Mouse (Mus musculus) left cerebral cortex, postnatal 36 days (tissue): Measurements from ENCODE around the gene Plcb1. TPM values are rescaled to one million over a fixed set of nuclear protein-coding genes. Genes with fewer than 3 reads are reported as not detected.
"Not testable (repeated sequence)": the region's sequence is repeated elsewhere in the genome, so short reads cannot be mapped to it uniquely, and the experiment has no call there.

Source experiments
- DNase-seq, 2 experiments: peaks; one replicate each; pipeline ENCODE4 v3.0.0; 2021 to 2022; ENCODE audit warnings: low spot score in 2 of 2, mixed read lengths in 1 of 2
- intact Hi-C: fragments of 180-260 bp; cut with DNase I; formaldehyde crosslinking; loops from one replicate; pipeline ENCODE4 v1.15.1; 2025
- total RNA-seq, 2 experiments: library from RNA; stranded (reverse); gene quantifications; 2 replicates each; pipeline ENCODE4 v1.2.3; 2021

Gene Plcb1
- total RNA-seq, 2 experiments from 2014 or later: 186 to 196 TPM

DNA sequence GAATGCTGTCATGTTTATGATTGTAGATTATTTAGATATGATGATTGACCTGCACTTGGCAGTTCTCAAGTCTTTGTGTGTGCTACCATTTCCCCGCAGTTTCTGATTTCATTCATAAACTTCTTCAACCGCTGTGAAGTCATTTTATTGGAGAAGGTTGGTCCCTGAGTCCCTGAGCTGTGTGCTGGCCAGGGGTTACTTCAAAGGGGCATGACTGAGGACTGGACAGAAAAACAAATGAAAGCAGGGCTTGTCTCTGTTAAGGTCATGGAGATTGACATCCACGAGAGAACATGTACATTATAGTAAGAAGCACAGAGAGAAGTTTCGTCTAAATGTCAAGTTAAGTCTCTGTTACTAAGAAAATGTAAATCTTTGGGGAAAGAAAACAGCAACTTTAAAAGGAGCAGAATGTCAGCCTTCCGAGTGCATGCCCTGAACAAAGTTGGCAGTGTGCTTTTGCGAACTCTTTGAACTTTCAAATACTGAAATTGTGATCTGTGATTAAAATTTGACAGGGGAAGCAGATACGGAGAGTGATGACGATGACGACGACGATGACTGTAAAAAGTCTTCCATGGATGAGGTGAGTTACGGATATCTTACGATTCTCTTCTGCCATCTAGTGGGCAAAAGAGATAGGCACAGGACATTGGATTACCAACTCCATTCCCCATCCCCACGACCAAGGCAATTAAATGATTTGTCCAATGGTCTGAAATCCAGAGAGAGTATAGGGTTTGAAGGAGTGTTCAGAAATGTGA is 544.1 kb downstream of the Plcb1 start:
- intact Hi-C loops: loop anchor here (1.0 kb wide), 1 partner anchor 649 kb away; no protein-coding TSS in a partner anchor
- DNase-seq: peak; percentile 17 to 32

DNA sequence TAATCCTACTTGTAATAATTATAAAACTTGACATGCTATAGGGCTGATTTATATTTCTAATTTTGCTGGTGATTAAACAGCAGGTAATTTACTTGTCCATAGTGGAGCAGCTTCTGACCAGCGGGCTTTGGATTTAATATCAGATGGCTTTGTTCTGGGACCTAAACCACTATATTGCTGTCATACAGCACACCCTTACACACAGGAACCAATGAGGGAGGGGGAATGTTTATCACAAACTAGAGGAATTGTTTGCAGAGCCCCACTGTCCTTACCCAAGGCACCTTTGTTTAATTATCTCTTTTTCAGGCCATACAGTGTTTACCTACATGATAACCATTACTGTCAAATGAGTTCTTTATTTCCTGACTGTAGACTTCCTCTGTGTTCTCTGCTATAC is 546.0 kb downstream of the Plcb1 start:
- DNase-seq: no peak
- intact Hi-C loops: no loop called here

DNA sequence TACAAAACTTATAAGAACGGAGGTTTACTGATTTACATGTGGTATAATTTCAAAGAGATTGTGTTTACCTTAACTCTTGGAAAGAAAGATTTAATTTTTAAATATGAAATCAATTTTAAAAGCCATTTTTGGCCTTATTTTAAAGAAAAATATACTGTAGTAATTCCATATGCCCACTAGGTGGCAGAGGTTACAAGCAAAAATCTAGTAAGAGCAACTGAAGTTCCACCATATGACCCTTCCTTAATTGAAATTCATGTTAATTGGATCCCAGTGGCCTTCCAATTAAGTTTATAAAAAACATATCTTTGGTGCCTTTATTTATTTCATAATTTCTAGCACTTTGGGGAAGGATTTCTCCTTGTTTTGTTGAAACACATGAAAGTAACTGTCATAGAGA is 570.4 kb downstream of the Plcb1 start:
- intact Hi-C loops: no loop called here
- DNase-seq: no peak

DNA sequence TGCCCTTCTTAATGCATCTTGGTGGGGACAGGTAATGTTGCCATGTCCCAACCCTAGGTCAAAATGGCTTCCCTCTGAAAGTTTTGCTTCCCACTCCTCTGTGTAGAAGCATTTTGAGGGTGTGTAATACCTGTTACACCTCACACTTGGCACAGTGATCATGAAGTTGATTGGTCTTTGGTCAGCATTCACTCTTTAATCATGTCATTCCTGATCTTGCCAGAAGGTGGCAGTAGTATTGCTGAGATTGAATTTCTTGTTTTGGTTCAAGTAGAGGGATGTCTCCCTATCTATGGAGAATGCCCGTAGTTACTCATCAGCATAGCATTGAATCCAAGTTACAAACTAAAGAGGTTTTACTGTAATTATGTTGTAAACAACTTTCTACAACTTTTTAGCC is 575.9 kb downstream of the Plcb1 start:
- no peak for DNase-seq

DNA sequence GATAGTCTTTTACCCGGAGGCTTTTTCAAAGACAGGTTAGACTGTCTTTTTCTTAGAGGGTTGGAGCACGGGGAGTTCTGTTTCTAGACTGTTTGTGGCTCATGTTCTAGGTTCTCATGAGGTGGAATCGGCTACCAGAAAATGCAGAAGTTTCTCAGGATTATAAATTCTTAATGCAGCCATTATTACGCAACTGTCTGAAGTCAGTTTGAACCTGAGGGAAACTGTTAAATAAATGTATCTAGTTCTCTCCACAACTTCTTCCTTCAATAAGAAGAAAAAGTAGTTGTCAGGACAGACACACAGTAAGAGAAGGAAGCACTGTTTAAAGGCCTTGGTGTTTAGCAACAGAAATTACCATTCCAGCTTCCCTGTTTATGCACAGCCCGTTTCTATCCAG is 577.1 kb downstream of the Plcb1 start:
- DNase-seq: no peak
- intact Hi-C loops: no loop called here

More for the DNA sequence above, 575.9 kb downstream of the Plcb1 start:
- intact Hi-C loops: no loop called here

- intact Hi-C loops: no loop called here
- no peak for DNase-seq
These were observed 584.5 kb downstream of the Plcb1 start for GRCm38 (mm10) chr2:135370259-135370835.

- DNase-seq, intact Hi-C loops: not testable (repeated sequence)
These were observed 594.9 kb downstream of the Plcb1 start for GRCm38 (mm10) chr2:135380796-135381195.

GRCm38 (mm10) chr2:135381396-135381795 is 595.5 kb downstream of the Plcb1 start:
- no peak for DNase-seq
- intact Hi-C loops: no loop called here

DNA sequence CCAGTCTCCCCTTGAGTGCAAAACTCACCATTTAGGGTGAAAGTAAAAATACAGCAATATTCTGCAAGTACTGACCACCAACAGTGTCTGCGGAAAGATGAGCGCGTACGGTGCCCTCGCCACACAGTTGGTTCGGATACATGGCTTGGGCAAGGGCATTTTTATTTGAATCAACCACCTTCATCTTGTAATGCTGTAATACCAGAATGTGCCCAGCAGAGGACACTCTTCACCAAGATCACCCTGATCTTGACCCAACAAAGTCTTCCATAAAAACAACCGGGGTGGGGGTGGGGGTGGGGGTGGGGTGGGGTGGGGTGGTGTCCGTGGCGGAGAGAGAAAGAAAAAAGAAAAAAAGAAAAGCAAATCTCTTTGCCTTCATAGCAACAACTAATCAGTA is 602.1 kb downstream of the Plcb1 start:
- peak in 1 of 2 experiments; percentile 15 for DNase-seq

GRCm38 (mm10) chr2:135394698-135395097 is 608.8 kb downstream of the Plcb1 start:
- no peak for DNase-seq
- intact Hi-C loops: no loop called here

More for the DNA sequence above, 602.1 kb downstream of the Plcb1 start:
- intact Hi-C loops: loop anchor here (5.0 kb wide), 1 partner anchor 539 kb away; no protein-coding TSS in a partner anchor

- intact Hi-C loops: no loop called here
- no peak for DNase-seq
These were observed 610.5 kb downstream of the Plcb1 start for GRCm38 (mm10) chr2:135396375-135396774.

DNA sequence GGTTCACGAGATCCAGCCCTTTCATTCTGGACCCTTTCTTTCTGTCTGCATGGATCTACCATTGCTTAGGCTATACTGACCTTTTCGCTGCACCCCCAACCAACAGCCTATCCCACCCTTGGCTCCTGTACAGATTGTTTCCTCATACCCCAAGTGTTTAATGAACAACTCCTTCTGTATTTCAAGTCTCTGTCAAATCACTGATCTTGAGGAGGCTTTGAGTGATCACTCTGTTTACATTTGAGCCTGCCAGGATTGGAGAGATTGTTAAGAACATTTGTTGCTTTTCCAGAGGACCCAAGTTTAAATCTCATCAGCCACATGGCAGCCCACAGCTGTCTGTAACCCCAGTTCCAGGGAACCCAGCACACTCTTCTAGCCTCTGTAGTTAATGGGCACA is 612.1 kb downstream of the Plcb1 start:
- DNase-seq: no peak
- intact Hi-C loops: no loop called here

DNA sequence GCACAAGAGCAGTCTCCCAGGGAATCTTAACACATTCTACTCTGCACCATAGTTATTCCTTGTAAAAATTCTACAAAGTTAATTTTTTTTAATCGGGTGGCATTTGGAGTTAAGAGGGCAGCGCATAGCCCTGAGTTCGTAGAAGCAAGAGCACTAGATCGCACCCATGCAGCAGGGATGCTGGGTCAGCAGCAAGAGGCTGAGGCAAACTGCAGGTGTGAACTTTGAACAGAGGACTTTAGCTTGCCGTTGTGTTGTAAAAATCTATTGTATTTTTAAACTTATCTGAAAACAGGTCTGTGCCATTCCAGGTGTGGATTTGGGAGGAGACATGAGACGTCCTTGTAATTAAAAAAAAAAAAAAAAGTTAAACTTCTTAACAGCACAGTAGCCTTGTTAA is 613.9 kb downstream of the Plcb1 start:
- intact Hi-C loops: no loop called here
- no peak for DNase-seq

DNA sequence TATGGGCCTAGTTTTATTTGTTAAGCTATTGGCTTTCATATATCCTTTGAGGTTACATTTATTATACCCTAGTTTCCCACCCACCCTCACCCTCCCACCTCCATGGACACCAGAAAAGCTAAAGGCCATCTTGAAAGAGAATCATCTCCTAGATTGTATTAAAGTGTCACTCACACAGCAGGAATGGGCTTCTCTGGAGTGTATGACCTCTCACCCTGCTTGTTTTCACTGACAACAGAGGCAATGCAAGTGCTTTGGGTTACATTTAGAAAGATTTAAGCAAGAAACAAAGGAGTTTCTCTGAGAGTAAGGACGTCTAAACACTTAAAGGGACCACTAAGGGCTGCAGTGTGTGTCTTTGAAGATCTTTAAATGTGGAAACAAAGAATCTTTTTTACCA is 617.0 kb downstream of the Plcb1 start:
- no peak for DNase-seq
- intact Hi-C loops: no loop called here

DNA sequence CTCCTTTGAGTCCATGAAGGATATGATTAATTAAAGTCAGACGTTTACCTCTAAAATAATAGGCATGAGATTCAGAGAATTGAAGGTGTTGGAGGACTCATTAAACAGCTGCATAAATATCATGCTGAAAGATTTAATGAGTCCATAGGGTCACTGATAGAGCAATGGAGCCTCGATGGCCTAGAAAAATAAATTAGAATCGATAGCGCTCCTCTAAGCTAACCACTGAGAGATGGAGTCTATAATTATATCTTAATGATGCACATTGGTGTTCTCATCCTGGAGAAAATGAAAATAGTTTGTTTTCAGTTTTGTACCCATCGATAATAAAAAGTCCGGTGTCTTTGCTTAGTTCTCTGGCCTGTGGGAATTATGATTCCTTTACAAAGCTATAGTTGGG is 617.5 kb downstream of the Plcb1 start:
- intact Hi-C loops: no loop called here
- DNase-seq: no peak

- intact Hi-C loops: no loop called here
- no peak for DNase-seq
These were observed 618.2 kb downstream of the Plcb1 start for GRCm38 (mm10) chr2:135404095-135404494.

DNA sequence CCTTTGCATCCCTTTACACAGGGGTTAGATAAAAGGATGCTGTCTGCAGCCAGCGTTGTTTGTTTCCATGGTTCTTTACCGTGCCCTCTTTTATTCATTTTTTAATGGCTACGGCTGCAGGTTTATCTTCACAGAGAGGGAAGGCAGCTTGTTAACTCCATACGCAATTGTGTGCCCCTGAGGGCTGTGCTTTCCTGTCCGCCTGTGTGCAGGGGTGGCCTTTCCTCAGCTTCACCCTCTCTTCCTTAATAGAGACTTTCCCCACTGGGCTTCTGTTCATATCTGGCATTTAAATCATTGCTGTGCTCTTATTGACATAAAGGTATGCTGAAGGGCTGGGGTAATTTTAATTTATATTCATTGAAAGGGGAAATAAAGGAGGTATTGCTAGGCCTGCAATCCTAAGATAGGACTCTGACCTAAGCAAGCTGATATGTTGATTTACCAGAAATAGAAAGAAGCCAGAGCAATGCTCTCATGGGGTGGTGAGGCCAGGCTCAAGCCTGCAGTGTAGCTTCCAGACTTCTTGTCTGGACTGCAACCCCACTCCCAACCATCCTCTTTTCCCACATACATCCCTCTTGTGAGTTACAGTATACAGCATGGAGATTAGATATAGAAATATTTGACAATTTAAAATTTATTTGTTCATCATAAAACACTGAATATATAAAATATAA is 623.7 kb downstream of the Plcb1 start:
- intact Hi-C loops: no loop called here
- DNase-seq: no peak

GRCm38 (mm10) chr2:135411675-135412074 is 625.8 kb downstream of the Plcb1 start:
- intact Hi-C loops: no loop called here
- no peak for DNase-seq

GRCm38 (mm10) chr2:135415137-135415536 is 629.3 kb downstream of the Plcb1 start:
- no peak for DNase-seq
- intact Hi-C loops: no loop called here

DNA sequence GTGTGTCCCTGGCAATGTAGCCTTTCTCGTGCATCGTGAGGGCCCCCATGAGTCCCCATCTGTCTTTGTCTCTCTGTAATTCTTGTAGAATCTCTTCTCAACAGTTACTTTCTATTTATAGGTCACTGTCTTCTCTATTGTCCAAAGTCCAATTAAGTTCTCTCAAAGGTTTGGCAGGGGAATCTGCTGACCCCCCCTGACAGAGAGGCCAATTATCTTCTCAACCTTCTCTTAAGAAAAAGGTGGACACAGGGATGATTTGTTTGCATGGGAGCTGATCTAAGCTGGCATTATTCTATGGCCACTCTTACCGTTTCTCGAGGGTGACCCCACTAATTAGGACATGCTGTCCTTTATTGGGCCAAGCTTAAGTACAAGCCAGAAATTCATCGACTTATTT is 633.4 kb downstream of the Plcb1 start:
- intact Hi-C loops: no loop called here

More for the DNA sequence above, 633.4 kb downstream of the Plcb1 start:
- DNase-seq: no peak
